8 mouse cellular contexts compared by ENCODE assay signal in genomic region chr2:102399864-102400604, GRCm38 (mm10). TPM values are rescaled to one million over a fixed set of nuclear protein-coding genes. Genes with fewer than 3 reads are reported as not detected.
DNase-seq lines count a peak whose midpoint lies in the region; ATAC-seq and TF ChIP-seq lines count a peak whose summit lies in the region.

No protein-coding gene starts in this region.

- H3K4me3 ChIP-seq in layer of hippocampus, adult 2 months, result peak overlapping the region; percentile 79
- peak overlapping the region; percentile 67 for H3K4me3 ChIP-seq in brown adipose tissue, adult 24 weeks (ENCODE audit: insufficient read depth, low read depth, low read length)
- peak overlapping the region; percentile 66 for H3K4me3 ChIP-seq in heart, postnatal 0 days (ENCODE audit: low read depth, low read length)
- peak overlapping the region; percentile 79 for H3K4me3 ChIP-seq in midbrain, embryonic 12.5 days

- no peak for DNase-seq in layer of hippocampus, adult 2 months (ENCODE audit: low spot score in 2 of 2)
- DNase-seq in layer of hippocampus, postnatal 36 days, result no peak
- no peak for DNase-seq in heart, postnatal 0 days (ENCODE audit: low spot score)
- DNase-seq in adrenal gland, postnatal 10 days, result no peak
- DNase-seq in frontal cortex, postnatal 14 days (ENCODE audit: low spot score in 2 of 2), result no peak

- peak overlapping the region; percentile 86 for H3K9ac ChIP-seq in heart, postnatal 0 days (replicated peaks; ENCODE audit: low read depth, low read length)
- H3K9ac ChIP-seq in midbrain, embryonic 12.5 days (replicated peaks), result peak overlapping the region; percentile 88

- H3K4me1 ChIP-seq in brown adipose tissue, adult 24 weeks (ENCODE audit: control insufficient read depth, insufficient read depth, insufficient read length, low read length), result peaks cover 8% of the 10 kb centered on the region
- peaks cover 32% of the 10 kb centered on the region for H3K4me1 ChIP-seq in heart, postnatal 0 days (ENCODE audit: control insufficient read depth, insufficient read depth)
- H3K4me1 ChIP-seq in midbrain, embryonic 12.5 days, result peaks cover 20% of the 10 kb centered on the region

- H3K4me2 ChIP-seq in heart, postnatal 0 days (ENCODE audit: low read depth, low read length), result peak overlapping the region; percentile 86
- peak overlapping the region; percentile 88 for H3K4me2 ChIP-seq in midbrain, embryonic 12.5 days (replicated peaks)

- no peak for ATAC-seq in heart, postnatal 0 days (ENCODE audit: insufficient read depth, low read depth)
- no peak for ATAC-seq in midbrain, embryonic 12.5 days (ENCODE audit: low FRiP score, low read depth)
- no peak for ATAC-seq in inflammation-experienced regulatory T-cells, adult 6 months

- no peaks in the 10 kb centered on the region for H3K9me3 ChIP-seq in heart, postnatal 0 days (replicated peaks; ENCODE audit: control insufficient read depth, low read length)
- no peaks in the 10 kb centered on the region for H3K9me3 ChIP-seq in midbrain, embryonic 12.5 days

- WGBS in heart, postnatal 0 days, result 36% methylated on average over 48 of the region's 48 CpGs
- WGBS in midbrain, embryonic 12.5 days, result 40% methylated on average over 48 of the region's 48 CpGs

- H3K27ac ChIP-seq in layer of hippocampus, adult 2 months, result peak overlapping the region; percentile 98
- peak overlapping the region; percentile 33; the same call in 1 of the 2 replicates for H3K27ac ChIP-seq in brown adipose tissue, adult 24 weeks (replicated peaks; ENCODE audit: low read depth, low read length)
- peak overlapping the region; percentile 97 for H3K27ac ChIP-seq in heart, postnatal 0 days (ENCODE audit: low read depth)
- peak overlapping the region; percentile 93 for H3K27ac ChIP-seq in midbrain, embryonic 12.5 days (replicated peaks)

- no peaks in the 10 kb centered on the region for H3K36me3 ChIP-seq in heart, postnatal 0 days (replicated peaks; ENCODE audit: control insufficient read depth, insufficient read depth, low read length)
- no peaks in the 10 kb centered on the region for H3K36me3 ChIP-seq in midbrain, embryonic 12.5 days

- TF ChIP-seq EP300 in heart, postnatal 0 days (IDR thresholded peaks at IDR 0.05; ENCODE audit: low read depth), result no peak

- H3K27me3 ChIP-seq in heart, postnatal 0 days (ENCODE audit: control insufficient read depth, insufficient read depth, low read length), result no peaks in the 10 kb centered on the region
- 0 out of 2 replicates have a peak, but pooled peaks cover 3% of the 10 kb centered on the region for H3K27me3 ChIP-seq in midbrain, embryonic 12.5 days

- no peak for TF ChIP-seq CTCF in layer of hippocampus, adult 2 months (conservative IDR thresholded peaks at IDR 0.05)
- TF ChIP-seq CTCF in heart, postnatal 0 days (IDR thresholded peaks at IDR 0.05; ENCODE audit: low read depth), result no peak

RNA-seq across cellular contexts. Expression of gene Trim44, which starts 7.6 kb away (rescaled TPM):
- 100 to 1,000 TPM; 169 to 171 TPM for total RNA-seq in layer of hippocampus, adult 2 months (2021)
- total RNA-seq in layer of hippocampus, postnatal 36 days (2021), result 100 to 1,000 TPM; 169 to 173 TPM
- polyA plus RNA-seq in brown adipose tissue, adult 24 weeks (2012; ENCODE audit: insufficient read depth, insufficient read length, missing spikeins), result 52.5 and 73.3 TPM in 2 replicates
- total RNA-seq in heart, postnatal 0 days (2014; rRNA removed; ENCODE audit: low replicate concordance), result 23.0 and 29.5 TPM in 2 replicates
- 9.9 and 10.9 TPM in 2 replicates for polyA plus RNA-seq in heart, postnatal 0 days (2015; fragmentation: Nextera tagmentation; extraction: Ambion mirVana)
- 59.0 and 78.8 TPM in 2 replicates for polyA plus RNA-seq in midbrain, embryonic 12.5 days (2016; fragmentation: Nextera tagmentation; extraction: Ambion mirVana)
- total RNA-seq in adrenal gland, postnatal 10 days (2021), result 10 to 100 TPM; 58.0 to 64.2 TPM
- polyA plus RNA-seq in inflammation-experienced regulatory T-cells, adult 6 months (2017; shearing (Covaris generic)), result 1 to 10 TPM; 3.6 to 9.9 (median 9.3) TPM

RNA-seq across cellular contexts. Expression of gene Fjx1, which starts 52.3 kb away (rescaled TPM):
- 10 to 100 TPM; 52.9 to 53.6 TPM for total RNA-seq in layer of hippocampus, adult 2 months (2021)
- total RNA-seq in layer of hippocampus, postnatal 36 days (2021), result 10 to 100 TPM; 52.3 to 53.7 TPM
- 0.44 TPM in 1 of 2 replicates, not detected in the other for polyA plus RNA-seq in brown adipose tissue, adult 24 weeks (2012; ENCODE audit: insufficient read depth, insufficient read length, missing spikeins)
- 2.7 and 7.1 TPM in 2 replicates for total RNA-seq in heart, postnatal 0 days (2014; rRNA removed; ENCODE audit: low replicate concordance)
- 0.74 and 0.75 TPM in 2 replicates for polyA plus RNA-seq in heart, postnatal 0 days (2015; fragmentation: Nextera tagmentation; extraction: Ambion mirVana)
- polyA plus RNA-seq in midbrain, embryonic 12.5 days (2016; fragmentation: Nextera tagmentation; extraction: Ambion mirVana), result 48.4 and 52.6 TPM in 2 replicates
- total RNA-seq in adrenal gland, postnatal 10 days (2021), result 1 to 10 TPM; 1.9 to 2.0 TPM
- polyA plus RNA-seq in inflammation-experienced regulatory T-cells, adult 6 months (2017; shearing (Covaris generic)), result not detected

Comparison
In these comparisons a context has a peak if more than half of its experiments do, and no peak if none do; other contexts are left out.
1. H3K27ac ChIP-seq: peak in every context shown above with its lines; median percentile 98 in layer of hippocampus, adult 2 months; 97 in heart, postnatal 0 days; 93 in midbrain, embryonic 12.5 days; 33 in brown adipose tissue, adult 24 weeks.